Mouse (Mus musculus) forebrain, embryonic 13.5 days (tissue): ENCODE measurements around the gene Cmbl. TPM values are rescaled to one million over a fixed set of nuclear protein-coding genes. Genes with fewer than 3 reads are reported as not detected.

Experiments
- ATAC-seq: fragments of 200-750 bp; cut with Nextera tagmentation; 2 replicates; pipeline ENCODE4 v1.8.0; 2017
- H3K27ac ChIP-seq: fragments of 300-500 bp; sonication (generic); 2 replicates; pipeline ENCODE4 v1.5.1; 2015; ENCODE audit warnings: inconsistent platforms, mild to moderate bottlenecking, moderate library complexity
- H3K27me3 ChIP-seq: fragments of 300-500 bp; sonication (generic); 2 replicates; pipeline ENCODE4 v1.6.1; 2015; ENCODE audit warnings: mild to moderate bottlenecking, inconsistent platforms
- H3K36me3 ChIP-seq: fragments of 300-500 bp; sonication (generic); 2 replicates; pipeline ENCODE4 v1.6.1; 2015; ENCODE audit warnings: mild to moderate bottlenecking, inconsistent platforms; ENCODE audit not compliant: poor library complexity, severe bottlenecking
- H3K4me1 ChIP-seq: fragments of 300-500 bp; sonication (generic); 2 replicates; pipeline ENCODE4 v1.6.1; 2015; ENCODE audit warnings: inconsistent platforms
- H3K4me2 ChIP-seq: fragments of 300-500 bp; sonication (generic); 2 replicates; pipeline ENCODE4 v1.6.1; 2015; ENCODE audit warnings: inconsistent platforms, mild to moderate bottlenecking, moderate library complexity
- H3K4me3 ChIP-seq: fragments of 300-500 bp; sonication (generic); 2 replicates; pipeline ENCODE4 v1.5.1; 2015; ENCODE audit warnings: mild to moderate bottlenecking, inconsistent platforms
- H3K9ac ChIP-seq: fragments of 300-500 bp; sonication (generic); 2 replicates; pipeline ENCODE4 v1.6.1; 2015; ENCODE audit warnings: mild to moderate bottlenecking, inconsistent platforms
- H3K9me3 ChIP-seq: fragments of 300-500 bp; sonication (generic); replicated peaks from 2 replicates; pipeline ENCODE4 v1.6.1; 2016; ENCODE audit warnings: inconsistent platforms
- WGBS: fragments of 180-500 bp; shearing (Covaris S2); methylation state at CpG from one replicate; pipeline ENCODE4 v1.1.7; 2015; 5-methylcytosine and 5-hydroxymethylcytosine counted together
- polyA plus RNA-seq: library from polyadenylated mRNA; unstranded; fragments of >200 nt; fragmentation: Nextera tagmentation; extraction: Ambion mirVana; gene quantifications from 2 replicates; pipeline ENCODE4 v1.2.1, GENCODE M21; 2015

Gene Cmbl
- polyA plus RNA-seq, 1 experiment from 2014 or later: 2.1 TPM

DNA sequence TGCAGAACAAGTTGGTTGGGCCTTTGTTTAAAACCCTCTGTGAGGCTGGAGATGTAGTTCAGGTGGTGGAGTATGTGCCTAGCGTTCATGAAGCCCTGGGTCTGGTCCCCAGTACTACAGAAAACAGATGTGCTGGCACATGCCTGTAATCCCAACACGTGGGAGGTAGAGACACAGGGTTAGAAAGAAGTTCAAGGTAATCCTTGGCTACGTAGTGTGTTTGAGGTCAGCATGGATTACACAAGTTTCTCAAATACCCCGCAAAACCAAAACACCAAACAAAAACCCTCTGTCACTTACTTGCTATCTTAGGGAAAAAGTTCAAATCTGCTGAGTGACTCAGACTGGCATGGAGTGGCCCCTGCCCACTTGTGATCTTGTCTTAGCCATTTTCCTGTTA is 46.8 kb downstream of the Cmbl start:
- H3K27me3 ChIP-seq: no peaks in the 10 kb centered on the region
- no peaks in the 10 kb centered on the region for H3K4me1 ChIP-seq
- H3K27ac ChIP-seq: no peak overlapping the region
- no peak for ATAC-seq
- H3K4me2 ChIP-seq: no peak overlapping the region
- H3K9me3 ChIP-seq: no peaks in the 10 kb centered on the region
- peaks cover 14% of the 10 kb centered on the region for H3K36me3 ChIP-seq
- H3K4me3 ChIP-seq: no peak overlapping the region
- 96% methylated on average over 4 of the region's 4 CpGs for WGBS
- H3K9ac ChIP-seq: no peak overlapping the region

GRCm38 (mm10) chr15:31613826-31614453 is 48.8 kb downstream of the Cmbl start:
- H3K4me1 ChIP-seq: no peaks in the 10 kb centered on the region
- no peak overlapping the region for H3K4me3 ChIP-seq
- H3K9me3 ChIP-seq: no peaks in the 10 kb centered on the region
- ATAC-seq: peak; percentile 17; the same call in 1 of the 2 replicates
- 90% methylated on average over 6 of the region's 6 CpGs for WGBS
- peaks cover 32% of the 10 kb centered on the region for H3K36me3 ChIP-seq
- H3K9ac ChIP-seq: no peak overlapping the region
- no peaks in the 10 kb centered on the region for H3K27me3 ChIP-seq
- H3K4me2 ChIP-seq: no peak overlapping the region
- H3K27ac ChIP-seq: no peak overlapping the region

- WGBS: 91% methylated on average over 2 of the region's 2 CpGs
Measured at GRCm38 (mm10) chr15:31614666-31615065, 49.5 kb downstream of the Cmbl start.

DNA sequence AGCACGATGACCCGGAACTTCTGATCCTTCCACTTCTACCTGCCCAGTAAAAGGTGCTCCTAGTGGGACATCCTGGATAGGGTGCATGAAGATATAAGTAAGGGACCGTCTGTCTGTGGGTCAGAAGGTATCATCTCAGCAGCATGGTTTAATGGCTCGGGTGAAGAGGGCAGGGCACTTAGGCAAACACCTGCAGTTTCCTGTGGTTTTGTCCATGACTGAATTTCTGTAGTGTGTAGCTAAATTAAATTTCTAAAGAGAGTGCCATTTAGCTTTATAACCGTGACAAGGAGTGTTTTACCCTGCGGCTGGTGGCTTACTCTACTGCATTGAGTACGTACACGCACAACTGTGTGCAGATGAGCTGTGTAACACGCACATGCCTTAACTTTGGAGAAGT is 52.1 kb downstream of the Cmbl start:
- no peak for ATAC-seq
- H3K9me3 ChIP-seq: no peaks in the 10 kb centered on the region
- peaks cover 48% of the 10 kb centered on the region for H3K36me3 ChIP-seq

More at GRCm38 (mm10) chr15:31614666-31615065, 49.5 kb downstream of the Cmbl start:
- H3K4me3 ChIP-seq: no peak overlapping the region
- H3K4me2 ChIP-seq: no peak overlapping the region
- peaks cover 35% of the 10 kb centered on the region for H3K36me3 ChIP-seq
- H3K9ac ChIP-seq: no peak overlapping the region
- H3K9me3 ChIP-seq: no peaks in the 10 kb centered on the region
- H3K4me1 ChIP-seq: no peaks in the 10 kb centered on the region
- no peaks in the 10 kb centered on the region for H3K27me3 ChIP-seq
- ATAC-seq: no peak
- no peak overlapping the region for H3K27ac ChIP-seq

GRCm38 (mm10) chr15:31619521-31619920 is 54.3 kb downstream of the Cmbl start:
- Histone ChIP-seq H3K4me2 (no peak overlapping the region), H3K27me3 (no peaks in the 10 kb centered on the region), H3K9ac (no peak overlapping the region), H3K27ac (no peak overlapping the region), H3K36me3 (peaks cover 54% of the 10 kb centered on the region), H3K9me3 (no peaks in the 10 kb centered on the region), H3K4me1 (no peaks in the 10 kb centered on the region), H3K4me3 (no peak overlapping the region)
- 92% methylated on average over 8 of the region's 8 CpGs for WGBS
- ATAC-seq: no peak

More for the DNA sequence above, 52.1 kb downstream of the Cmbl start:
- Histone ChIP-seq H3K4me2 (no peak overlapping the region), H3K27ac (no peak overlapping the region), H3K9ac (no peak overlapping the region), H3K27me3 (no peaks in the 10 kb centered on the region), H3K4me1 (no peaks in the 10 kb centered on the region), H3K4me3 (no peak overlapping the region)
- WGBS: 94% methylated on average over 9 of the region's 9 CpGs

GRCm38 (mm10) chr15:31627277-31628154 is 62.3 kb downstream of the Cmbl start:
- peak overlapping the region; percentile 78 for H3K27ac ChIP-seq
- peak; percentile 61 for ATAC-seq

DNA sequence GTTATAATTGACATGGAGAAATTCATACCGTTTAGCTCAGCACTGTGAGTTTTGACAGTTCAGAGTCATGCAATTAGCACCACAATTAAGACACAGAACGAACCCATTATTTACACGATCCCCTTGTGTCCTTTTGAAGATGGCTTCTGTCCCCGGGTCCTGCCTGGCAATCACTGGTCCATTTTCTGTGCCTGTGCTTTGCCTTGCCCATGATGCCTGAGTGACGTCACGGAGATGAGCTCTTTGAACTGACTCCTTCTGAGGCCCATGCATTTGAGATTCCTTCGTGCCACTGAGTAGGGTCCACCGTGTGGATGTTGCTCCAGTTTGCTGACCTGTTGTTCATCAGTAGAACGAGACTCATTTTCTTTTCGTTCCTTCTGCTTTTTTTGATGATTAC is 63.0 kb downstream of the Cmbl start:
- Histone ChIP-seq H3K4me1 (peaks cover 19% of the 10 kb centered on the region), H3K9ac (no peak overlapping the region), H3K4me3 (no peak overlapping the region), H3K9me3 (no peaks in the 10 kb centered on the region), H3K36me3 (peaks cover 5% of the 10 kb centered on the region; the same call in 1 of the 2 replicates), H3K4me2 (no peak overlapping the region), H3K27ac (peak overlapping the region; percentile 65), H3K27me3 (no peaks in the 10 kb centered on the region)
- WGBS: 53% methylated on average over 10 of the region's 10 CpGs
- peak; percentile 60; the same call in 1 of the 2 replicates for ATAC-seq

More at GRCm38 (mm10) chr15:31627277-31628154, 62.3 kb downstream of the Cmbl start:
- WGBS: 36% methylated on average over 12 of the region's 12 CpGs
- Histone ChIP-seq H3K27me3 (no peaks in the 10 kb centered on the region), H3K36me3 (peaks cover 8% of the 10 kb centered on the region; the same call in 1 of the 2 replicates), H3K4me1 (peaks cover 19% of the 10 kb centered on the region), H3K9ac (no peak overlapping the region), H3K4me3 (no peak overlapping the region), H3K9me3 (no peaks in the 10 kb centered on the region), H3K4me2 (no peak overlapping the region; the same call in 1 of the 2 replicates)

DNA sequence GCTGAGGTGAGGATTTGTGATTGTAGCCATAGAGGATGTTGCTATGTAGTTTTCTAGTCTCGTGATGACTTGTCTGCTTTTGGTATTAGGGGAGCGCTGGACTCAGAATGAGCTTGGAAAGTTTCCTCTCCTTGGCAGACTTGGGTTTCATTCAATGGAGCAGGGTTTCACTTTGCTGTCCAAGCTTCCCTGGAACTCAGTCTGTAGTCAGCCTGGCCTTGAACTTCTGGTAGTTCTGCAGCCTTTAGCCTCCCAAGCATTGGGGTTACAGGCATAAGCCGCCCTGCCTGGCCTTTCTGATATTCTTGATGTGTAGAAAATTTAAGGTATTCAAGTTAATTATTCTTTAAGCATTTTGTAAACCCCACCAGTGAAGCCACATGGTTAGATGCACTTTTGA is 64.4 kb downstream of the Cmbl start:
- ATAC-seq: no peak
- Histone ChIP-seq H3K9me3 (peaks cover 6% of the 10 kb centered on the region; the same call in 1 of the 2 replicates), H3K27ac (no peak overlapping the region), H3K36me3 (no peaks in the 10 kb centered on the region; the same call in 1 of the 2 replicates), H3K27me3 (no peaks in the 10 kb centered on the region), H3K9ac (no peak overlapping the region), H3K4me1 (peaks cover 19% of the 10 kb centered on the region), H3K4me3 (no peak overlapping the region), H3K4me2 (no peak overlapping the region)
- WGBS: 92% methylated on average over 3 of the region's 3 CpGs

GRCm38 (mm10) chr15:31631396-31631858 is 66.2 kb downstream of the Cmbl start:
- Histone ChIP-seq H3K9ac (no peak overlapping the region), H3K4me1 (peaks cover 19% of the 10 kb centered on the region), H3K9me3 (peaks cover 6% of the 10 kb centered on the region; the same call in 1 of the 2 replicates), H3K4me2 (no peak overlapping the region), H3K27ac (no peak overlapping the region), H3K27me3 (no peaks in the 10 kb centered on the region), H3K36me3 (no peaks in the 10 kb centered on the region), H3K4me3 (no peak overlapping the region)
- ATAC-seq: no peak
- 79% methylated on average over 12 of the region's 12 CpGs for WGBS

GRCm38 (mm10) chr15:31632478-31632877 is 67.3 kb downstream of the Cmbl start:
- Histone ChIP-seq H3K36me3 (no peaks in the 10 kb centered on the region), H3K9ac (no peak overlapping the region), H3K4me1 (peaks cover 12% of the 10 kb centered on the region), H3K27ac (no peak overlapping the region), H3K9me3 (peaks cover 6% of the 10 kb centered on the region; the same call in 1 of the 2 replicates), H3K4me3 (no peak overlapping the region), H3K27me3 (no peaks in the 10 kb centered on the region), H3K4me2 (no peak overlapping the region)
- no peak for ATAC-seq
- WGBS: 93% methylated on average over 4 of the region's 4 CpGs

- Histone ChIP-seq H3K9ac (no peak overlapping the region), H3K4me3 (no peak overlapping the region), H3K27me3 (no peaks in the 10 kb centered on the region), H3K9me3 (peaks cover 7% of the 10 kb centered on the region; the same call in 1 of the 2 replicates), H3K4me2 (no peak overlapping the region), H3K36me3 (no peaks in the 10 kb centered on the region), H3K4me1 (no peaks in the 10 kb centered on the region), H3K27ac (no peak overlapping the region)
- peak; percentile 74 for ATAC-seq
- WGBS: 82% methylated on average over 6 of the region's 6 CpGs
Measured at GRCm38 (mm10) chr15:31634582-31634981, 69.4 kb downstream of the Cmbl start.

DNA sequence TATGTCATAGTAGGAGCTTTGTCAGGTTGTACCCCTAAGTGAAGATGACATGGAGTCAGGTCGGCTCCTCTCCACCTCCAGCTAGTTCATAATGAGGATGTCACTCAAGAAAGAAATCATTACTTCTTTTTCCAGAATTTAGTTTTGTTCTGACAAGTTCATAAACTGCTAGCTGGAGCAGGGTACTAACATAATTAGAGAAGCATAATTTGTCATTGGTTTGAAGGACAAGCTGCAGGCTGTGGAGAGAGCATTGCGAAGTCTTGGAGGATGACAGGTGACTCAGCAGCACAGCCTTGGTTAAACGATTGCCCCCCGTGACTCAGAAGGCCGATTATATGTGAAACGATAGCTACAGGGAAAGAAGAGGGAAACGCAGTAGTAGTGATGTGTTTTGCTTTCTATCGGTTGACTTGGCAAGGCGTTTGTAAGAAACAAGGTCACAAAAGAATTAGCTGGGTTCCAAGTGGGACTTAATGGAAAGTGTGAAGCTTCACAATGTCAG is 71.0 kb downstream of the Cmbl start:
- Histone ChIP-seq H3K9me3 (peaks cover 11% of the 10 kb centered on the region; the same call in 1 of the 2 replicates), H3K36me3 (no peaks in the 10 kb centered on the region), H3K27ac (no peak overlapping the region), H3K27me3 (no peaks in the 10 kb centered on the region), H3K4me2 (no peak overlapping the region), H3K4me1 (no peaks in the 10 kb centered on the region), H3K9ac (no peak overlapping the region), H3K4me3 (no peak overlapping the region)
- ATAC-seq: no peak
- WGBS: 90% methylated on average over 9 of the region's 9 CpGs
